Mouse (Mus musculus): Measurements from ENCODE around the gene Olfr923. TPM values are rescaled to one million over a fixed set of nuclear protein-coding genes. Genes with fewer than 3 reads are reported as not detected.
"Not testable (repeated sequence)": the region's sequence is repeated elsewhere in the genome, so short reads cannot be mapped to it uniquely, and the experiment has no call there.

The Olfr923 gene
- total RNA-seq (2021), result not detected
- long read RNA-seq, experiment 1, result 0 reads
- long read RNA-seq, experiment 2, result 0 reads

DNA sequence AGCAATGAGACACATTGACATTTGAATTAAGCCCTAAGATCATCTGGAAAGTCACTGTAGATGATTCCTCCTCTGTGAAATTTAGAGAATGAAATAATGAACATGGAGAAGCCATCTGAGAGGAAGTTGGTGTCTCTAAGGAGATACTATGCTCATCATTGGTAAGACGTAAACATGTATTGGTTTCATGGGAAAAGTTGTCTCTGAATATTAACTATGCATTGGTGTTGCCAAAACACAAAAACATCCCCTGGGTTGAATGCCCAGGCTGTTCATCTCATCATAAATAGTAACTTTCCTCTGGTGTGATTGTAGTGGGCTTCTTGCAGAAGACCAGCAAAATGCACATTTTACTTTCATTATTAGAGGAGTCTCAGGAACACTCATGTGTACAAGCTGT is at the start of gene Olfr923:
Gene Olfr923, plus strand, starts transcription at position 301 of the 400 bp plus-strand sequence.
- intact Hi-C loops (cut with DNase I), result no loop called here

DNA sequence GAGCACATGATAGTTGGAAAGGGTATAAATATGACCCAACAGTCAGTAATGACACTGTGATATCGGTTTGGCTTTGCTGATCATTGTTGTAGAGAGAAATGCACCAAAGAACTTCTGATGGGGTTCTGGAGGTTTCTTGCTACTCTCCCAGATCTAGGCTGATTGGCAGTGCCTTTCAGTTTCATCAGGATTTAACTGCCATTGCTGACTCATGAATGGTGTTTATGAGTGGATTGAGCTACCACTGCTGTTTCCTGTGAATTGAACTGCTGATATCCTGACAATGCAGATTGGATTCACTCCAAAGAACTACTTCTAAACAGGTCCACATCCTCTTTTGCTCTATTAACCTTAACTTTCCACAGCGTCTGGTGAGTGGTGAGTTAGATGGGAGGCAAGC is 33.7 kb upstream of the Olfr923 start:
- no peak for DNase-seq
- intact Hi-C loops (cut with DNase I), result no loop called here

More for the DNA sequence above, at the start of gene Olfr923:
- DNase-seq, result no peak

DNA sequence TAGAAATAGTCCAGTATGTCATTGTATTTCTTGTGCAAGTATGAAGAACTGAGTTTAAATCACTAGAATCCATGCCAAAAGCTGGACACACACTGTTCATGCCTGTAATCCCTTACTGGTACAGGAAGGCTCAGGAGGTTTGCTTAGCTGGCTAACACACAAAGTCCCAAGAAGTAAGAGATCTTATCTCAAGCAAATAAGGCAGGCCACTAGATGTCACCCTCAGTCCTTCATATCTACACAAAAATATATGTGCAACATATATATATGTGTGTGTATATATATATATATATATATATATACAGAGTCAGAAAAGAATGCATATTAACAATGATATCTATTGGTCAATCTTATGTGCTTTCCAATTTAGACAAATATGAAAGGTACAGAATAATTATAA is 20.6 kb upstream of the Olfr923 start:
- no peak for DNase-seq
- intact Hi-C loops (cut with DNase I), result no loop called here

DNA sequence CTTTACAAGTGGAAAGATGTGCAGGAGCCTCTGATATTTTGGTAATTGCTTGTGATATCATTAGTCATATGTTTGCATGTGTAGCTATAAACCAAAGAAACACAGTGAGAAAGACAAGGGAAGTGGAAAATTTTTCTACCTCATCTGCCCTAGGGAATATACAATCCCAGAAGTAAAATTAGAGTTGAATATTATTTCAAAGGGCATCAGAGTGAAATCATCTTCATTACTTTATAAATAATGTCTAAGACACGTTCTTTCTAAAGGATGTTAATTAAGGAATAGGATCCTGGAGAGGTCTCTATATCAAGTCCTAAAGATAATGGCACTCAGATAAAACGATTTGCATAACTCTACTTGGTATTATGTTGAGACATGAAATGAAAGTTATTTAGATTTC is 12.0 kb upstream of the Olfr923 start, which contains the start of gene Olfr922:
Gene Olfr922, plus strand, starts transcription at position 301 of the 400 bp plus-strand sequence.
- intact Hi-C loops (cut with DNase I), result no loop called here
- DNase-seq, result no peak

DNA sequence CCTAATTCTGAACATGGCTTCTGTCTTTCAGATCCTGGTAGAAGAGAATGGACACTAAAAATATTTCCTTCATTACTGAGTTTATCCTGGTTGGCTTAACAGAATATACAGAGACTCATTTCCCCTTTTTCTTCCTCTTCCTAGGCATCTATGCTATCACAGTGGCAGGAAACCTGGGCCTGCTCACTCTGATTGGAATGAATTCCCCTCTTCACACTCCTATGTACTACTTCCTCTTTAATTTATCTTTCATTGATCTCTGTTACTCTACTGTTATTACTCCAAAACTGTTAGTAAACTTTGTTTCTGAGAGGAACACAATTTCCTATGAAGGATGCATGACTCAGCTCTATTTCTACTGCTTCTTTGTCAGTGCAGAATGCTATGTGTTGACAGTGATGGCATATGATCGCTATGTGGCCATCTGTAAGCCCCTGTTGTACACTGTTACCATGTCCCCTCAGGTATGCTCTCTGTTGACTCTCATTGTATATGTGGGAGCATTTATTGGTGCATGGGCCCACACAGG is 10.8 kb upstream of the Olfr923 start:
- DNase-seq, result no peak
- intact Hi-C loops (cut with DNase I), result no loop called here

DNA sequence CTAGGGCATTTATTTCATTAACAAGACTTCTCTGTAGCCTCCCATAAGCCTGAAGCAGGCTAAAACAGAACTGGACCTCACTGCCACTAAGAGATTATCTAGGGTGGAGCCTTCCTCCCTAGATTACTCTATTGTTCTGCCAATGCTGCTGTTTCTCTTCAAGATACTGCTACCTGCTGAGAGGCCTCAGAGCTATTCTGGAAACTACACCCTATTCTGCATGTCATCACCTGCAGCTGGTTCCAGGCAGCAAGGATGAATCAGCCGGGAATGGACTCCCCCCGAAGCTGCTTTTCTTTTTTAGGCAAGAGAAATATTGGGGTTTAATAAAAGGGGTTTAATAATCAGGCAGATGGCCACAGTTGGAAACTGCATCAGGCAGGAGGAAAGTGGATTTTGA is 6.7 kb downstream of the Olfr923 start:
- no peak for DNase-seq
- intact Hi-C loops (cut with DNase I), result no loop called here

DNA sequence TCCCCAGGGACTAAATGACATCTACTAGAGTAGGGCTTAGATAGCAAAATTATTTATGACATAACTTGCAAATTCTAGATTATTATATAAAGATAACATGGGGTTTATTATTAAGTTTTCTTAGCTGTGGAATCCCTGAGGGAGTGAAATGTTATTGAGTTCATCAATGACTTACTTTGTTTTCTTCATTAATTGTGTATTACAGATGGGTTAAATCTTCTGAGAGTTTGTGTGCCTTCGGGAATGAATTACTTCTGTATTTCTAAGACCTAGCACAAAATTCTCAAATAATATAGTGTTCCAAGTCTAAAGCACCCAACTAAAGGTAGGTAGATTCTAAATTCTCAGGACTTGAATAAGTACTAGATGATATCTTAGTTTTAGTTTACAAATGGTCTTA is 17.8 kb downstream of the Olfr923 start, which contains the start of gene Olfr924:
Gene Olfr924, plus strand, starts transcription at position 301 of the 400 bp plus-strand sequence.
- DNase-seq, result no peak
- intact Hi-C loops (cut with DNase I), result no loop called here

DNA sequence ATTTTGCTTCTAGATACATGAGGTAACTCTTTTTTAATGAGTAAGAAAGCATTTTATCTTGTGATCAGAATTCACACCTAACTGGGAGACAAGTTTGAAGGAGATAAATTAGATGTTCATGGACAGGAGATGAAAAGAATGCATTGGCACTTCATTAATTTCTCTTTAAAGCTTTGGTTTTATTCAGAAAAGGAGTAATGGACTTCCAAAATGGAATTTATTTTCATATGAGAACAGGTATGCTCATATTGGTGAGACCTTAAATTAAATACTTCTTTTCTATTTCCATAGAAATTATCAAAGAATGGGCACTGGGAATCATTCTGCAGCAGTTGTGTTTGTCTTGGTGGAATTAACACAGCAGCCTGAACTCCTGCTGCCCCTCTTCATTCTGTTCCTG is 28.4 kb downstream of the Olfr923 start, which contains the start of gene Olfr26:
Gene Olfr26, plus strand, starts transcription at position 301 of the 400 bp plus-strand sequence.
- no peak for DNase-seq
- intact Hi-C loops (cut with DNase I), result no loop called here

DNA sequence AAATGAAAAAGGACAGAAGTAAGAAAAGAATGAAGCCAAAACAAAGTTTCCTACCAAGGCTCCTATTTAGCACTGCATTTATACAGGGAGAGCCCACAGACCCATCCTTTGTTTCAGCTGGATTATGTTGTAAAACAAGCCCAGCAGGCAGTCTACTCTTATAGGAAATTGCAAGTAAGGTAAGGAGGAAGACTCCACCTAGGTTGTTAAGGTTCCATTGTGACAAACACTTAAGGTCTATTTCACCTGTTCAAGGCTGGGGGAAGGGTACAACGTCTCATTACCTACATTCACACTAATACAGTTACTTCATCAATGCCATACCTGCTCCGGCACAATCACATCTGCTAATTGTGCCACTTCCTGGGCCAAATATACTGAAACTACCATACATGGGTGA is 48.5 kb downstream of the Olfr923 start:
- DNase-seq; intact Hi-C loops (cut with DNase I): not testable (repeated sequence)

DNA sequence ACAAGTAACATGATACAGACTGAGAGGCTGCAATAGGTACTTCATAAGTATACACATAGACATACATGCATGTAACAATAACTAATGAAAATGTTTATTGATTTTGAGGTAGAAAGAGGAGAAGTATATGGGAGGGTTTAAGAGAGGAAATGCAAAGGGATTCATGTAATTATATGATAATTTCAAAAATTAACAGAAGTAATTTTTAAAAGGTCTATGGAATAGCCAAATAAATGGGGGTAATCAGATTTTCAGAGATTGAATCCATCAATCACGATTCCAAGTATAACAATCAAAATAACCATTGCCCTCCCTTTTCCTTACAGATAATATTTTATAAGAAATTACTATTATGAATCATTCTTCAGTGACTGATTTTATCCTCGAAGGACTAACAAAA is 50.5 kb downstream of the Olfr923 start, which contains the start of gene Olfr926:
Gene Olfr926, plus strand, starts transcription at position 301 of the 400 bp plus-strand sequence.
- intact Hi-C loops (cut with DNase I), result no loop called here
- DNase-seq, result no peak

Other genes starting within 250 kb of the Olfr923 start
- not detected for gene Olfr912, start 246.4 kb upstream of the Olfr923 start, total RNA-seq (2021)
- gene Olfr913, start 233.8 kb upstream of the Olfr923 start, total RNA-seq (2021), result not detected
- not detected for gene Olfr914, start 221.4 kb upstream of the Olfr923 start, total RNA-seq (2021)
- not detected for gene Olfr916, start 166.7 kb upstream of the Olfr923 start, total RNA-seq (2021)
- not detected for gene Olfr917, start 160.7 kb upstream of the Olfr923 start, total RNA-seq (2021)
- not detected for gene Olfr918, start 151.9 kb upstream of the Olfr923 start, total RNA-seq (2021)
- not detected for gene Olfr919, start 122.9 kb upstream of the Olfr923 start, total RNA-seq (2021)
- 10 to 100 TPM; 30.5 to 31.7 TPM for gene Vwa5a, start 108.3 kb upstream of the Olfr923 start, total RNA-seq (2021)
- gene Olfr920, start 74.2 kb upstream of the Olfr923 start, total RNA-seq (2021), result under 1 TPM; 0.07 TPM
- gene Olfr921, start 53.5 kb upstream of the Olfr923 start, total RNA-seq (2021), result not detected
- gene Olfr922, start 11.9 kb upstream of the Olfr923 start, total RNA-seq (2021), result not detected
- gene Olfr924, start 17.9 kb downstream of the Olfr923 start, total RNA-seq (2021), result not detected
- not detected for gene Olfr26, start 28.5 kb downstream of the Olfr923 start, total RNA-seq (2021)
- not detected for gene Olfr926, start 50.6 kb downstream of the Olfr923 start, total RNA-seq (2021)
- gene Olfr930, start 103.3 kb downstream of the Olfr923 start, total RNA-seq (2021), result not detected
- not detected for gene Olfr933, start 145.8 kb downstream of the Olfr923 start, total RNA-seq (2021)
- gene Olfr934, start 161.8 kb downstream of the Olfr923 start, total RNA-seq (2021), result not detected
- not detected for gene Olfr935, start 173.1 kb downstream of the Olfr923 start, total RNA-seq (2021)
- not detected for gene Olfr146, start 196.8 kb downstream of the Olfr923 start, total RNA-seq (2021)
- gene Olfr937, start 238.4 kb downstream of the Olfr923 start, total RNA-seq (2021), result not detected